22 mouse cellular contexts compared by ENCODE assay signal in the genomic region with DNA sequence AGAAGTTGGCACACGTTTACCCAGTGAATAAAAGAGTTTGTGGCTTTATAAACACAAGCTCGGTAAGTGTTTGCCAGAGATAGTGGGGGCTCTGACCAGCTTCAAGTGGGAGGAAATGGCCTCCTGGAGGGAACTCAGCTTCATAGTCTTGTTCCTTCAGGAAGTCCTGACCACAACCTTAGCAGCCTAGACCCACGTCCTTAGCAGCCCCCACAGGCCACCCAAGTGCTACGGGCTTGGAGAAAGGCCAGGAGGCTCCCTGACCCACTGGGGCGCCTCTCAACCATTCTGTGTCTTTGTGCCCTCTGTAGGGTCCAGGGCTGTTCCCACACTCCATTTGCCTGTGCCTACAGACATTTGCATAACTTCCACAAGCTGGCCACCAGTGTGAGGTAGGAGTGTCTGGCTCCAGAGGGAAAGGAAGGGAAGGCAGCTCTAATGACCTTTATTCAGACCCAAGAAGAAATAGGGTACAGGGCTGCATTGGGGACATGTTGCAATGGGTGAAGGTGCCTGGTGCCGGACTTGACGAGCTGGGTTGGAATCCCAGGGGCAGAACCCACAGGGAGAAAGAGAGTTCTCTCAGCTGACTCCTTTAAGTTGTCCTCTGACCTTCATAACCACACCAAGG.
"Had no signal": no experiment of that assay in that cellular context is flagged by ENCODE, and none has a peak within 500 bp of the region (broad histone marks: within the 10 kb centered on the region; RNA-seq: fewer than 3 reads in every experiment).

No protein-coding gene starts in this region.

- H3K4me3 ChIP-seq: limb, embryonic 12.5 days; limb, embryonic 15.5 days; lung, embryonic 15.5 days; megakaryocyte, embryonic 14.5 days; midbrain, embryonic 13.5 days; myocyte; neural tube, embryonic 13.5 days had no signal

- ATAC-seq: liver, postnatal 0 days; midbrain, embryonic 13.5 days; midbrain, embryonic 16.5 days had no signal

- H3K27me3 ChIP-seq: limb, embryonic 12.5 days; limb, embryonic 15.5 days; lung, embryonic 15.5 days; midbrain, embryonic 13.5 days; neural tube, embryonic 13.5 days had no signal

- H3K4me2 ChIP-seq: limb, embryonic 12.5 days; limb, embryonic 15.5 days; liver, embryonic 11.5 days; lung, embryonic 15.5 days; midbrain, embryonic 13.5 days; neural tube, embryonic 13.5 days had no signal

- DNase-seq: kidney, adult 18-20 months; kidney, adult 9 months; kidney, postnatal 14 days; kidney, postnatal 4 days; left cerebral cortex, postnatal 4 days; liver, postnatal 0 days; lung, postnatal 14 days; lung, postnatal 4 days; retina, postnatal 1 day; thymus, adult 2 months; thymus, postnatal 14 days; thymus, postnatal 4 days had no signal

- H3K9me3 ChIP-seq: limb, embryonic 12.5 days; limb, embryonic 15.5 days; lung, embryonic 15.5 days; midbrain, embryonic 13.5 days; neural tube, embryonic 13.5 days had no signal

- H3K9ac ChIP-seq: limb, embryonic 12.5 days; limb, embryonic 15.5 days; liver, embryonic 14.5 days; liver, postnatal 0 days; lung, embryonic 15.5 days; midbrain, embryonic 13.5 days; neural tube, embryonic 13.5 days had no signal

- H3K27ac ChIP-seq: limb, embryonic 12.5 days; limb, embryonic 15.5 days; liver, embryonic 14.5 days; lung, embryonic 15.5 days; midbrain, embryonic 13.5 days; neural tube, embryonic 13.5 days had no signal

- H3K4me1 ChIP-seq: limb, embryonic 12.5 days; limb, embryonic 15.5 days had no signal

- H3K36me3 ChIP-seq: lung, embryonic 15.5 days had no signal
